Mouse (Mus musculus): ENCODE data around the gene Kif26b.
A peak's percentile ranks its signal among the peaks of the same experiment; 100 is the strongest.

Kif26b gene

GRCm38 (mm10) chr1:178912936-178913716, 384.2 kb downstream of the Kif26b start:
- no peak for DNase-seq (ENCODE audit: low read depth, low spot score)

DNA sequence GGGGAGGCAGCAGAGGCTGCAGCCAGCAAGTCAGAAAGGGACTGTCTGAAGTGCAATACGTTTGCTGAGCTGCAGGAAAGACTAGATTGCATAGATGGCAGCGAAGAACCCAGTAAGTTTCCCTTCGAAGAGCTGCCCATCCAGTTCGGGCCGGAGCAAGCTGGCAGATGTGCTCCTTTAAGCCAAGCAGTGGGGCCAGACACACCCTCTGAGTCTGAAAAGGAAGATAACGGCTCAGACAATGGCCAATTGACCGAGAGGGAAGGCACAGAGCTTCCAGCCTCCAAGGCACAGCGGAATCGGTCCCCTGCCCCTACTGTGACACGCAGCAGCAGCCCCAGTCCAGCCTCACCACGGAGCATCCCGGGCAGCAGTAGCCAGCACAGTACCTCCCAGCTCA, 386.1 kb downstream of the Kif26b start:
- no peak for DNase-seq (ENCODE audit: low read depth, low spot score)

DNA sequence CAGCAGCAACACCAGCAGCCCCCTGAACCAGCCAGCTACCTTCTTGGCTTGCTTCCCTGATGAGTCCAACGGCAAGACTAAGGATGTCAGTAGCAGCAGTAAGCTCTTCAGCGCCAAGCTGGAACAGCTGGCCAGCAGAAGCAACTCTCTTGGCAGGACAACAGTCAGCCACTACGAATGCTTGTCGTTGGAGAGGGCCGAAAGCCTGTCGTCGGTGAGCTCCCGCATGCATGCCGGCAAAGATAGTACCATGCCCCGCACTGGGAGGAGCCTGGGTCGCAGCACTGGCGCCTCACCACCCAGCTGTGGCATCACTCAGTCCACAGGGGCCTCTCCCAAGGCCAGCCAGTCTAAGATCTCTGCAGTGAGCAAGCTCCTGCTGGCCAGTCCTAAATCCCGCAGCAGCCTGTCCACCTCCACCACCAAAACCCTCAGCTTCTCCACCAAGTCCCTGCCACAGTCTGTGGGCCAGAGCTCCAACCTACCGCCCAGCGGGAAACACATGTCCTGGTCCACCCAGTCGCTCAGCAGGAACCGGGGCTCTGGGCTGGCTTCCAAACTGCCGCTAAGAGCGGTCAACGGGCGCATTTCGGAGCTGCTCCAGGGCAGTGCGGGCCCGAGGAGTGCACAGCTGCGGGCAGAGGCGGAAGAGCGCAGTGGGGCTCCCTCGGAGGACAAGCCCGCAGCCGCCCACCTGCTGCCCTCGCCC, 388.4 kb downstream of the Kif26b start:
- DNase-seq (ENCODE audit: low read depth, low spot score) = no peak

DNA sequence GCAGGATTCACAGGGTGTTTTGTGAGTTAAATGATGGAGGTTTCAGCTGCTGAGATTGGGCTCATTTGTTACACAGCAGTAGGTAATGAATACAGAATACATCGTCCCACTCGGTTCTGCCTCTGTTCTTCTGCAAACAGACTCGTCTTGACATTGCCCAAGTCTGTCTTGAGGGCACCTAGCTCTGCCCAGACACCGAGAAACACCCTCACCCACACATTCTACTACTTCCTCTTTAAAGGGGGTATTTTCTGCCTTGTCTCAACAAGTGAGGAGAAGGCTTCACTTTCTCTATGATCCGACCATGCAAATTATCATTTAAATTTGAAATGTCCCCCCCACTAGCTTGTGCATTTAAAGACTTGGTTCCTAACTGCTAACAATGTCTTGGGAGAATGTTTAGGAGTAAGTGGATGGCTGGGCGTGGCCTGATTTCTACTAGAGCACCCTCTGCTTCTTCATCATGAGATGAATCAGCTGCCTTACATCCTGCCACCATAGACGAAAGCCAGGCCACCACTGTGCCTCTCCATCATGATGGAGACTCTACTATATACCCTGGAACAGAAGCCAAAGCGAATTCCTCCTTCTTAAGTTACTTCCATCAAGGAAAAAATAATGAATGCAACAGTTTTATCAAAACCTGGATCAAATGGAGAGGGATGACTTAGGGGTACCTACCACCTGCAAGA, 395.7 kb downstream of the Kif26b start:
- DNase-seq (ENCODE audit: low read depth, low spot score) = no peak

GRCm38 (mm10) chr1:178929531-178929930, 400.6 kb downstream of the Kif26b start:
- DNase-seq (ENCODE audit: low read depth, low spot score) = peak; percentile 73

- no peak for DNase-seq (ENCODE audit: low read depth, low spot score)
Observed at GRCm38 (mm10) chr1:178933953-178934637, 405.2 kb downstream of the Kif26b start.

- DNase-seq (ENCODE audit: low read depth, low spot score) = no peak
Observed at GRCm38 (mm10) chr1:178936457-178936856, 407.5 kb downstream of the Kif26b start.

GRCm38 (mm10) chr1:178936976-178937375, 408.1 kb downstream of the Kif26b start:
- no peak for DNase-seq (ENCODE audit: low read depth, low spot score)

DNA sequence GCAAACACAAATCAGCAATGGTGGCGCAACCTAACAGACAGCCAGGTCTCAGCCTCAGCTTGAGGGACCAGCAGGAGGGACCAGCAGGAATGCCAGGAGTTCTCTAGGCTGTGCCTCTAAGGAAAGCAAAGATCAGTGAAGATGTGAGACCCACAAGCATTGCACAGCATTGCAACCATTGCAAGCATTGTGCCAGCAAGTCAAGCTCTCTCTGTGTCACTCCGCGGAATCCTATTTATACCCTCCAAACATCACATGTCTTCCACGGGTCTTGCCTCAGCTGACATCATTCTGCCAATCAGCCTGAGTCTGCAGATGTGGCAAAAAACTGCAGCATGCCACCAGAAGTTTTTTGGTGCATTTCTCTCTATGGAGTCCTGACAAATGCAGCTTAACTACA, 411.4 kb downstream of the Kif26b start:
- DNase-seq (ENCODE audit: low read depth, low spot score) = no peak

- peak; percentile 29 for DNase-seq (ENCODE audit: low read depth, low spot score)
Observed at GRCm38 (mm10) chr1:178942251-178942963, 413.5 kb downstream of the Kif26b start.

GRCm38 (mm10) chr1:178952910-178953309, 424.0 kb downstream of the Kif26b start:
- DNase-seq (ENCODE audit: low read depth, low spot score) = no peak

DNA sequence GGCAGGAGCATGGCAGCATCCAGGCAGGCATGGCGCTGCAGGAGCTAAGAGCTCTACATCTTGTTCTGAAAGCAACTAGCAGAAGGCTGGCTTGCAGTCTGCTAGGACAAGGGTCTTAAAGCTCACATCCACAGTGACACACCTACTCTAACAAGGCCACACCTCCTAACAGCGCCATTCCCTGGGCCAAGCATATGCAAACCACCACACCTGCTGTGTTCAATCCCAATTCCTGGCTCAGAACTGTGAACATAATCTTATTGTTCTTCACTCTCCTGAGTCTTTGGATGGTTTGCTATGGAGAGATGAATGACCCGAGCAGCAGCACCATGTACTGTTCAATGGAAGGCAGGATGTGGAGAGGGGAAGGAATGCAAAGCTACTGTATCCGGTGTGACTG, 429.7 kb downstream of the Kif26b start:
- no peak for DNase-seq (ENCODE audit: low read depth, low spot score)

DNA sequence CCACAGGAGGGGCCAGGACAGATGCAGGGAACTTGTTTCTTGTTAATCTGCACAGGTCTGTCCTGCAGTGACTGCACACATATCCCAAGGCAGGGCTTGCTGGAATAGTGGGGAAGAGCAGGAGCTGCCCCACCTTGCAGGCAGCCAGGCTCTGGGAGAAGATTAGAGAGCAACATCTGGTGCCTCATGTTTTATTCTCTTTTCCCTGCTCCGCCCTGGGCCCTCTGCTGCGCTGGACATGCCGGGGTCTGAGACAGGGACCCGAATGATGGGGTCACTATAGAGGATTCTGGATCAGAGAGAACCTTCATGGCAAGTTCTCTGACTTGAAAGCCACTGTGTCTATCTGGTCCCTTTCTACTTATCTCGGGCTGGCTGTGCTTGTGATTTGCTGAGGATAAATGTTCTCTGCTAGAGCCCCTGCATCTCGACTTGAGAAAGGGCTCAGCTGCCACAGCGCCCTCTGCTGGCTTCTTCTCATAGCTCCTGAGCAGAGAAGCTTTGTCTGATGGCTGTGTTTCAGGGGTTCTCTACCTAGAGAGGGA, 431.2 kb downstream of the Kif26b start:
- peak; percentile 94 for DNase-seq (ENCODE audit: low read depth, low spot score)

GRCm38 (mm10) chr1:178961661-178962060, 432.7 kb downstream of the Kif26b start:
- no peak for DNase-seq (ENCODE audit: low read depth, low spot score)

DNA sequence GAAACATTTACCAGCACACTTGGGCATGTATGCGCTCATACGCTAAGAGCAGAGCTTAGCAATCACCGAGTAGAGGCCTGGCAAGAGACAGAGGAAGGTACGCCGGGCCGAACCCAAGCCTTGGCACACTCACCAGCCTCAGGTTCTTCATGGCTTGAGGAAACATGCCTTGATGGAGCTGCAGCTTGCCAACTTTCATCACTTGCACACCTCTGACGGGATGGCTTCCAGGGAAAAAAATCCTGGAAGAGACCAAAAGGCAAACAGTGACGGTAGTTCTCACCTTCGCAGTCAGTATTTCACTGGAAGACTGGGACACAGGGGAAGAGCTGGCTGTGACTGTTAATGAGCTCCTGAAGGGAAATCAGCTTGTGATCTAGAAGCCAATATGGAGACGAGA, 443.1 kb downstream of the Kif26b start:
- peak; percentile 49 for DNase-seq (ENCODE audit: low read depth, low spot score)

- no peak for DNase-seq (ENCODE audit: low read depth, low spot score)
Observed at GRCm38 (mm10) chr1:178978617-178979245, 449.8 kb downstream of the Kif26b start.

- DNase-seq (ENCODE audit: low read depth, low spot score) = no peak
Observed at GRCm38 (mm10) chr1:178980185-178980584, 451.3 kb downstream of the Kif26b start.

GRCm38 (mm10) chr1:178981641-178982040, 452.7 kb downstream of the Kif26b start:
- no peak for DNase-seq (ENCODE audit: low read depth, low spot score)

- DNase-seq (ENCODE audit: low read depth, low spot score) = no peak
Observed at GRCm38 (mm10) chr1:178988176-178988575, 459.3 kb downstream of the Kif26b start.

All from brain, adult 2 months (tissue).